Mouse (Mus musculus) MEL (cell line): ENCODE results near the gene Olfr68.

ENCODE experiments used
- CTCF ChIP-seq, 3 experiments: IDR thresholded peaks in 2 of 3; conservative IDR thresholded peaks in 1 of 3; 2 replicates each; pipeline ENCODE4 v1.5.1; 2011 to 2012; ENCODE audit warnings: low read length in 3 of 3, low read depth in 2 of 3, mild to moderate bottlenecking in 2 of 3, improper control_type of control experiment in 1 of 3, inconsistent platforms in 1 of 3, mixed read lengths in 1 of 3, moderate library complexity in 1 of 3; ENCODE audit not compliant: control insufficient read depth in 1 of 3, insufficient read depth in 1 of 3, poor library complexity in 1 of 3, severe bottlenecking in 1 of 3
- KAT2A ChIP-seq: conservative IDR thresholded peaks from 2 replicates; pipeline ENCODE4 v1.6.1; 2012; ENCODE audit warnings: low read depth, low read length, improper control_type of control experiment, inconsistent platforms
- POLR2A ChIP-seq, 2 experiments: IDR thresholded peaks; 2 replicates each; pipeline ENCODE4 v1.6.1; 2011 to 2012; ENCODE audit warnings: low read length in 2 of 2, mild to moderate bottlenecking in 2 of 2, control low read depth in 1 of 2, improper control_type of control experiment in 1 of 2, low read depth in 1 of 2, moderate library complexity in 1 of 2; ENCODE audit not compliant: control insufficient read depth in 1 of 2, insufficient read depth in 1 of 2, poor library complexity in 1 of 2
- UBTF ChIP-seq: IDR thresholded peaks from 2 replicates; pipeline ENCODE4 v1.6.1; 2012; ENCODE audit warnings: low read depth, mild to moderate bottlenecking, inconsistent platforms, low read length, improper control_type of control experiment, moderate library complexity, borderline replicate concordance; ENCODE audit not compliant: insufficient read depth
- ZNF384 ChIP-seq: IDR thresholded peaks from 2 replicates; pipeline ENCODE4 v1.6.1; 2012; ENCODE audit warnings: low read depth, mild to moderate bottlenecking, inconsistent platforms, low read length, improper control_type of control experiment

DNA sequence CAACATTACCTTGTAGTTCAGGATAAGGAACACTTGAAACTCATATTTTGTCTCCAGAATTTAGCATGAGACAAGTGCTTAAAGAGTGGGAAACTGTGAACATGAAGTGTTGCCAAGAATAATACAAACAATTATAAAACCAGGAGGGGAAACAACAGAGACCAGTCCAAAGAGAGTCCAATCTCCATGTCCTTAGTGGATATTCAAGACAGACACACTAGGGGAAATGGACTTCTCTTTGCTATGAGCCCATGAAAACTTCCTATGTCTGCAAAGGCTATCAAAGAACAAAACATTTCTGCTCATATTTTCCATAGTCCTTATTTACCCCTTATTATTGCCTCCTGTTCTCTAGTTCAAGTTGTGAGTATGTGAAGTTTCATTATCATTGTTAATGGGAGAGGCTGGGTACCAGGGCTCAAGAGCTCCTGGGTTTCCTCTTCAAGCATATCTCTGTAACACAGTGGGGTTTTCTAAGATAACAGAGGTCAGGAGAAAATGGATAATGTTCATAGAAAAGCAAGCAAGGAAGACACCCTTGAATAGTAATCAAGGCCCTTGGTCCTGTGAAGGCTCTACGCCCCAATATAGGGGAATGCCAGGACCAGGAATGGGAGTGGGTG, 31.8 kb upstream of the Olfr68 start:
- TF ChIP-seq UBTF (no peak), CTCF (IDR thresholded peaks at IDR 0.05 in 2 of 3, conservative IDR thresholded peaks at IDR 0.05 in 1 of 3; ENCODE audit: control insufficient read depth in 1 of 3, insufficient read depth in 1 of 3, low read depth in 2 of 3, low read length in 3 of 3, poor library complexity in 1 of 3, severe bottlenecking in 1 of 3) (no peak), KAT2A (no peak), ZNF384 (peak; percentile 39; the same call in 1 of the 2 replicates), POLR2A (IDR thresholded peaks at IDR 0.05; ENCODE audit: control insufficient read depth in 1 of 2, insufficient read depth in 1 of 2, low read depth in 1 of 2, low read length in 2 of 2, poor library complexity in 1 of 2) (no peak)
